Mouse (Mus musculus): ENCODE measurements at regions not wholly inside any gene's neighbourhood (a gene's known extent, or its start where the extent isn't known, plus 50 kb on each side); places are given as distances from the start of the nearest gene placed in this dataset.

GRCm38 (mm10) chr6:94401061-94401591 is 99.0 kb upstream of the Slc25a26 start:
- no peak for TF ChIP-seq CTCF (IDR thresholded peaks at IDR 0.05; ENCODE audit: borderline replicate concordance, extremely low read depth, insufficient read depth, insufficient read length)
- TF ChIP-seq POLR2A (IDR thresholded peaks at IDR 0.05; ENCODE audit: borderline replicate concordance, extremely low read depth, insufficient read depth, insufficient read length, poor library complexity, severe bottlenecking) = no peak

Data from brain, embryonic 14.5 days (tissue).